Mouse (Mus musculus) heart, adult 9 months (tissue): ENCODE results near the gene Ostf1.

ENCODE experiments used
- DNase-seq, 2 experiments: peaks; one replicate each; pipeline ENCODE4 v3.0.0; 2022; ENCODE audit warnings: low spot score in 2 of 2

The Ostf1 gene

GRCm38 (mm10) chr19:18644084-18644483, 12.5 kb upstream of the Ostf1 start:
- DNase-seq = no peak

- DNase-seq = no peak
These were observed 11.8 kb upstream of the Ostf1 start for GRCm38 (mm10) chr19:18643411-18643810.

- no peak for DNase-seq
These were observed 9.4 kb upstream of the Ostf1 start for GRCm38 (mm10) chr19:18641001-18641400.

GRCm38 (mm10) chr19:18639552-18639951, 7.9 kb upstream of the Ostf1 start:
- DNase-seq = no peak

GRCm38 (mm10) chr19:18638949-18639348, 7.3 kb upstream of the Ostf1 start:
- DNase-seq = no peak

GRCm38 (mm10) chr19:18637954-18638353, 6.3 kb upstream of the Ostf1 start:
- no peak for DNase-seq

- DNase-seq = no peak
These were observed 885 bp upstream of the Ostf1 start for GRCm38 (mm10) chr19:18632231-18633185.

- DNase-seq = peak; percentile 71 to 77
These were observed 421 bp downstream of the Ostf1 start for GRCm38 (mm10) chr19:18631161-18631643.

- peak; percentile 26 to 28 for DNase-seq
These were observed 1.2 kb downstream of the Ostf1 start for GRCm38 (mm10) chr19:18630221-18631119.

- DNase-seq = no peak
These were observed 2.0 kb downstream of the Ostf1 start for GRCm38 (mm10) chr19:18629589-18629988.

GRCm38 (mm10) chr19:18623894-18624293, 7.7 kb downstream of the Ostf1 start:
- no peak for DNase-seq

GRCm38 (mm10) chr19:18619691-18620090, 11.9 kb downstream of the Ostf1 start:
- DNase-seq = no peak

GRCm38 (mm10) chr19:18619060-18619459, 12.6 kb downstream of the Ostf1 start:
- no peak for DNase-seq

GRCm38 (mm10) chr19:18617504-18617903, 14.1 kb downstream of the Ostf1 start:
- DNase-seq = peak in 1 of 2 experiments; percentile 45

- peak; percentile 34 to 57 for DNase-seq
These were observed 15.9 kb downstream of the Ostf1 start for GRCm38 (mm10) chr19:18615680-18616240.

- DNase-seq = no peak
These were observed 17.3 kb downstream of the Ostf1 start for GRCm38 (mm10) chr19:18614337-18614736.

GRCm38 (mm10) chr19:18608975-18609374, 22.6 kb downstream of the Ostf1 start:
- no peak for DNase-seq

- DNase-seq = no peak
These were observed 23.7 kb downstream of the Ostf1 start for GRCm38 (mm10) chr19:18607907-18608306.

GRCm38 (mm10) chr19:18603011-18603410, 28.6 kb downstream of the Ostf1 start:
- no peak for DNase-seq

- no peak for DNase-seq
These were observed 31.0 kb downstream of the Ostf1 start for GRCm38 (mm10) chr19:18600611-18601010.

- DNase-seq = no peak
These were observed 32.0 kb downstream of the Ostf1 start for GRCm38 (mm10) chr19:18599650-18600049.

- no peak for DNase-seq
These were observed 32.6 kb downstream of the Ostf1 start for GRCm38 (mm10) chr19:18599051-18599450.
